Mouse (Mus musculus): ENCODE results near the gene Slc12a8.

Slc12a8 gene

DNA sequence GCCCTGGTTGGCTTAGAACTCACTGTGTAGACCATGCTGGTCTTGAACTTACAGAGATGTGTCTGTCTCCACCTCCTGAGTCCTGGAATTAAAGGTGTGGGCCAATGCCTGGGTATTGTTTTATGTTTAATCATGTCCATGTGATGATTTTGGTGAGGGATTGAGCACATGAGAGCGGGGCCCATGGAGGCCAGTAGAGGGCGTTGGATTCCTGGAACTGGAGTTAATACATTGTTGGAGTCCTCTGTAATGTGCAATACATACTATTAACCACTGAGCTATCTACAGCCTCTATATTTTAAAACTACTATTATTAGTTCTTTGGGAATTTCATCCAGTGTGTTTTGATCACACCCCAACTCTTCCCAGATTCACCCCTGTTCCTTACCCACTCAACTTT lies 27.2 kb downstream of the Slc12a8 start:
- DNase-seq (ENCODE audit: low spot score), result no peak

DNA sequence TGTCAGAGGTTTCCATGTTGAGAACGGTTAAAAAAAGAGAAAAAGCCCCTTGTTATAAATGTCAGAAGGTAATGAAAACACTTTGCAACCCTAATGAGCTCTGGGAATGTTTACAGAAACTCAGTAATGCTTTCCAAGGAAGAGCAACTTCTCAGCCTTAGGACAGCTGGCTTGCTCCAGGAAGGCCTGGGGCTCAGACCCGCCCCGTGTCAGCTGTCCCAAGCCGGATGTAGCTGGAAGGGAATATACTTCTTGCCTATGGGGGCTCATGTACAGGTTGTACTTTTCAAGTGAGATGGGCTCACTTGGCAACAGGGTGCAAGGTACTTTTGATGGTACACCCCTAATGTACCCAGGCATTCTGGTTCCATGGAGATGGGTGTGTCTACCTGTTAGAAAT lies 28.4 kb downstream of the Slc12a8 start:
- DNase-seq (ENCODE audit: low spot score), result no peak

DNA sequence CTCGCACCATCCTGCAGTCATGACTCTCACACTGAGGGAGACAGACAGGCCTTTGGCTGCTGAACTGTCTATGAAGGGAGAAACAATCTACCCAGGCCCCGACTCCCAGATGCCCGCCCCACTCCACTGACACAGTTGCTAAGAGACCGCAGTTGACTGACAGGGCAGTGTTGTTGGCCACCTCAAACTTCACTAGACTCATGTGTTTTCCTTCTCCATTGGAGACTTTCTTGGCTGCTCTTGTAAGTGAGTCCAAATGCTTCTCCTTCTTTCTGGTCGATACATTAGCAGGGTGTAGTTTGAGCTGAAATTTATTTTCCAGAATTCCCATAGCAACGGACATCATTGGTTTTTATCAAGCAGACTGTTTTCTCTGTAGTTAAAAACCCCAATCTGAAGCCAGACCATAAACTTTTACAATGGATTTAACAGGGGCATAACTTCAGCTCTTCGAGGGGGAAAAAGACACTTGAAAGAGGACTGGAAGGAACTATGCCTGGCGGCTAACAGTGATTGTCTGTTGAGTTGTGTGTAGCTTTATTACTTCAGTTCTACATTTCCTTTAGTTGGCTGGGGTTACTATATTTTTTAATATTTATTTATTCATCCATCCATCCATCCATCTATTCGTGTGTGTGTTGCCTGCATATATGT lies 36.7 kb downstream of the Slc12a8 start:
- DNase-seq (ENCODE audit: low spot score), result no peak

DNA sequence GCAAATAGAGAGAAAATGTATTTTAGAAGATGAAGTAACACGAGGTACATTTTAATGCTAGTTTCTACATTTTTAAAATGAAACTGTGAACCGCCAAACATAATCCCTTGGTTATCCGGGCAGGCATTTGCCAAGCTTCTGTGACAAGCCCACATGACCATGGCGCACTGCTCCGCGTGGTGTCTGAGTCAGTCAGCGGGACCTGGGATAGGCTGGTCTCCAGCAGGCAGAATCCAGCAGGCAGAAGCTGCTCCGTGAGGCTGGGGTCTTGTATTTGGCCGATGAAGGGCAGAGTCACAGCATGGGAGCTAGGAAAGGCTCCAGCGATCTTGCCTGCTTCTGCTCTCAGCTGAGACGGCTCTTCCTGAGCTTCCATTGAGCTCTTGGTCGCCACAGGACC lies 41.0 kb downstream of the Slc12a8 start:
- DNase-seq (ENCODE audit: low spot score), result no peak

DNA sequence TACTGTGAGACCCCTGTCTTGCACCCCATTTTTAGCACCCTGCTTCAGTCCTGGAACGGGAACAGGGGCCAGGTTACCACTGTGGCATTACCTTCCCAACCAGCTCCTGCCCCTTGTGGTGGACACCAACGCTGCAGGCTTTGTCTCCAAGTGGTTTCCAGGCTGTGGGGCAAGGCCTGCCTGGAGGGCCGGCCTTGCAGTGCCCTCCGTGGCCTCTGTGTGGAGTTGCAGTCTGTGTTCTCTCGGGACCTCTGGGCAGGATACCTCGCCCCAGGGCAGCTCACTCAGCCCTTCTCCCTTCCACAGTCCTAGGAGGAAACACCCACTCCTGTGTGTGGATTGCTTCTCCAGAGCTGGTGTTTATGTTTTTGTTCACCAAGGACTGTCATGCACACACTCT lies 43.2 kb downstream of the Slc12a8 start:
- DNase-seq (ENCODE audit: low spot score), result peak; percentile 82

DNA sequence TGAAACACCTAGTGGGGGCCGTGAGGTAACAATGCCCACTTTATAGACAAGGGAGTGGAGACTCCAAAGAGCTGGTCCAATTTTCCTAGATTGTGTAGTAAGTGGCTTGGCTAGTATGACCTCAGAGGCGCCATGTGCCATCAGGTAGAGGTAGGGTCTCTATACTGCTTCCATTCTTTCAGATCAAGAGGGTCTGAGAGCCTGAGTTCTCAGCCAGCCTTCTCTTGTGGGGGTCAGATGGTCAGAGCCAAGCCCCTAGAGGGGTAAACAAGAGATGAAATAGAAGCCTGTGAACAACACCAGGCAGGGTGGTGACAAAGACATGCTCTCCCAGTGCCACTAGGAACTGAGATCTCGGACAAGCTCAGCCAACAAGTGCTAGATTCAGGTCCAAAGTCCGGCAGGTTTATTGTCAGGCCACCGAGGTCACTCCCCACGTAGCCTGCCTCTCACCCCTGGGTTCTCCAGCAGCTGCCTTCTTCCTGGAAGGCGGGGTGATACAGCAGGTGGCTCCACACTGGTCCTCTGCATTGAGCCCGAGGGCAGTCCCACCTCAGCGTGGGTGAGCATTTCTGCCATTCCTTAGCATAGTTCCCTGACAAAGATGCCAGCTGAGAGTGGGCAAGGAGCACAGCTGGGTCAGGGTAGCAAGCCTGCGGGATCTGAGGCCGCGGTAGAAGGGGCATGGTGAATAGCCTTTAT lies 44.3 kb downstream of the Slc12a8 start:
- no peak for DNase-seq (ENCODE audit: low spot score)

DNA sequence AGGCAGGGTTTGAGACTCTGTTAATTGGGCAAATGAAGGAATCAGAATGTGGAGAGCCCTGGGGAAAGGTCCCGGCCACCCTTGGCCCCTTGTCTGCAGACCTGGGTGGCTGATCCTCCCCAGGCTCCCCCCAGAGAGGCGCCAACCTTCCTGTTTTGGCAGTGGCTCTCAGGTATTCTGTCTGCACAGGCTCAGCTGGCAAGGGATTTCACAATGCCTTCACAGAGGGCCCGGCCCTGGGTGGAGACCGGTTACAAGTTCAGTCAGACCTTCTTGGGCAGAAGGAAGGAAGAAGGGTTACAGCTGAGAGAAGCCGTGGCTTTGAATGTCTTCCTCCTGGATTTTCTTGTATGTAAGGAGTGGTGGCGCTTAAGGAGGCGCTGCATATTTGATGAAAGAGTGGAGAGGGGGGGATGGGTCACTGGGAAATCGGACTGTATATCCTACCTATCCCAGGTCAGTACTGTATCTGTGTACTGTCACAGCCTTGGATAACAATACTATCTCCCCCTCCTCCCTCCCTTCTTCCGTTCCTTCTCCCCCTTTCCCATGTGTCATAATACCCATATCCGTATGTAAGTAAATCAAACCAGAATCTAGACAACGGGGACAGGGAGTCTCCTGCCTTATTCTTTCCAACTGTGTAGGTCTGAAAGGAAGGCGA lies 45.9 kb downstream of the Slc12a8 start:
- DNase-seq (ENCODE audit: low spot score), result no peak

DNA sequence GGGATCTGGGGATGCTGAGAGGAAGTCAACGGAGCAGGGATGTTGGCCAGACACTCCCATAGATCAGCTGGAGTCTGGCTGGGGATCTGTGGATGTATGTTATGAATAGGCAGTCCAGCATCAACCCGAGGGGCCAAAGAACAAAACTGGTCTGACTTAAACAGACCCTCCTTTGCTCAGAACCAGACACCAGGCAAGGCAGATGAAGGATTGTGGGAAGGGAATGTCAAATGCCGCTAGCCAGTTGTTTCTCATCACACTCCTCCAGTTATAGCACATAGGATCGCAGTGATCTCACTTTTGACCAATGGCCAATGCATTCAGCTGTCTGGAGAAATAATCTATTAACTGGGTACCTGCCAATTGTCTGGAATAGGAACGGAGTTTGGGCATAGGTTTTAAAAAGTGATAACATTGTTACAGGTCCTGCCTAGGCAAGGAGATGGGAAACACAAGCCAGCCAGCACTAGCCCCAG lies 46.4 kb downstream of the Slc12a8 start:
- no peak for DNase-seq (ENCODE audit: low spot score)

DNA sequence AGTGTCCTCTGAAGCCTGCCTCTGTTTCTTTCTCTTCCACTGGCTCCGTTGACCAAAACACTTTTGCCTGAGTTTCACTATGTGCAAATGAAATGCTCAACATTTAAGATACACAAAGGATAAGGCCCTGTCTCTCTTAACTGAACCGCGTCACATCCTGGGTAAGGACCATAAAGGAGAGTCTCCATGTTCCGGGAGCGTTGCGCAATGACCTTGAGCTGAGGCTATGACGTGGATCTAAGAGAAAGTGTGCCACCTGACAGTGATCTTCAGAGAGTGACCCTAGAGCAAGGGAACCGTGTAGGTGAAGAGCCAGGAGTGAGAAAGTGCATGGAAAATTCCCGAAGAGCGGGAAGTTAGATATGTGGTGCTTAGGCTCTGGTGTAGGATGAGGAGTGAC lies 49.3 kb downstream of the Slc12a8 start:
- no peak for DNase-seq (ENCODE audit: low spot score)

DNA sequence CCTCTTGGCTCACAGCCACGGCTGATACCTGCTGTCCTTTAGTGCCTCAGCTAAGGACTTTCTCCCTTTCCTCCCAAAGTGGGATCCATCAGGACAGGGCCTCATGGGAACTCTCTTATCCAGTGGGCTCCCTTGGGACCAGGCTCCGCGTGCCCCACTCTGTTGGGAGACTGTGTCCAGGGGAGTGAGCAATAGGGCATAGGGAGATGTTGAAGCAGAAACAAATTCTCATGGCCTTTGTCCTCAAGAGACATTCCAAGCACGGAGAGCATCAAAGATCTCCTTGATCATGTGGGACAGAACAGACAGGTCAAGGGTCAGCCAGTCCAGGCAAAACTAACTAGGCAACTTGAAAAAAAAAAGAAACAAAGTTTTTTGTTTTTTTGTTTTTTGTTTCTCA lies 50.6 kb downstream of the Slc12a8 start:
- DNase-seq (ENCODE audit: low spot score), result no peak

DNA sequence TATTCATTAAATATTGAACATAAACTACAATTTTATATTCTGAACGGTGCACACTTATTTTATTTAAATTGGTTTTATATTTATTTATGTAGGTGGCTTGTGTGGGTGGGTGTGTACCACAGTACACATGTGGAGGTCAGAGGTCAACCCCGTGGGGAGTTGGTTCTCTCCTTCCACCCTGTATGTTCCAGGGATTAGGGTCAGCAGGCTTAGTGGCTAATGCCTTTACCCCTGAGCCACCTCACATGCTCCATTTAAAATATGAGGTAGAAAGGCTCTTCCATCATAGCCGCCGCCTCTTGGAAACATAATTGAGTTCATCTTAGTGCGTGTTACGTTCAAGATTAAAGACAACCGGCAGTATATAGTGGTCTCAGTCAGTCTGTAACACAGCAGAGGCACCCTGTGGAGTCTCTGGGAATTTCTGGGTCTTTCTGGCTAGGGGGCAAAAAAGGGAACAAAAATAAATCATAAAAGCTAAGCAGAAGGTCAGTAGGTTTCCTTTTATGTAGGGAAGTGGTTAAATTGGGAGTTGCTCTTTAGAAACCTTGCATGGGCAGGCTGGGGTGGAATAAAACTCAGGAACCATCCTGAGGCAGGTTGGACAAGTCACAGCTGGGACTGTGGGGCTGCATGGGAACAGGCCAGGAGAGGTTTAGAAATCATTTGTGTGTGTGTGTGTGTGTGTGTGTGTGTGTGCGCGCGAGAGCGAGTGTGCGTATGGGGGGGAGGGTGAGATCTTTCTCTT lies 51.3 kb downstream of the Slc12a8 start:
- no peak for DNase-seq (ENCODE audit: low spot score)

DNA sequence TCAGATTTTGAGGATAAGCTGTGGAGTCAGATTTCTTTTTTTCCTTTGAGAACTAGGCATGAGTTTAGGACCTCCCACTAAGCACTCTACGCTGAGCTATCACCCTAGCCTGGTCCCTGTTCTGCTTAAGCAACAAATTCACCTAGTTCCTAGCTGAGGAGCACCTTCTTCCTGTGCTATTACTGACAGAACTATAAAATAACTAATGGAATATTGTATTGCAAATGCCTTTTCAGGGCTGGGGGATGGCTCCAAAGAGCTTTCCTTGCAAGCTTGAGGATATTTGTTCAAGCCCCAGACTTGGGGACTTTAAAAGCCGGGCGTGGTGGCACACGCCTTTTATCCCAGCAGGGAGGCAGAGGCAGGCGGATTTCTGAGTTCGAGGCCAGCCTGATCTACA lies 55.5 kb downstream of the Slc12a8 start:
- no peak for DNase-seq (ENCODE audit: low spot score)

DNA sequence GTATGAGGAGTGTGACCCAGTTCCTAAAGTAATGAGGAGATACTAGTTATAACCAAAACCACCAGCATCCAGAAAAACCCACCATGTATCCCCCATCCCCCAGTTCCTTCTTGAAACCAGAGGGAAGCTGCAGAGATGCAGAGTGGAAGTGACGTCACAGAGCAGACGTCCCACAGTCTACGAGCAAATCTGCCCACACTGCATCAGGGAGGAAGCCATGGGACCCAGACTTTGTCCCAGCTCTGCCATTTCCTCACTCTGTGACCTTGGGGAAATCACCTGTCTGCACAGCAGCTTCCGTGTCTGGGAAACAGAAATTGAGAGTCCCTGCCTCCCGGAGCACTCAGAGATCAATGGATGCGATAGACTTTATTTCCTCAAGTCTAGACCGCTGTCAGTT lies 56.6 kb downstream of the Slc12a8 start:
- DNase-seq (ENCODE audit: low spot score), result no peak

DNA sequence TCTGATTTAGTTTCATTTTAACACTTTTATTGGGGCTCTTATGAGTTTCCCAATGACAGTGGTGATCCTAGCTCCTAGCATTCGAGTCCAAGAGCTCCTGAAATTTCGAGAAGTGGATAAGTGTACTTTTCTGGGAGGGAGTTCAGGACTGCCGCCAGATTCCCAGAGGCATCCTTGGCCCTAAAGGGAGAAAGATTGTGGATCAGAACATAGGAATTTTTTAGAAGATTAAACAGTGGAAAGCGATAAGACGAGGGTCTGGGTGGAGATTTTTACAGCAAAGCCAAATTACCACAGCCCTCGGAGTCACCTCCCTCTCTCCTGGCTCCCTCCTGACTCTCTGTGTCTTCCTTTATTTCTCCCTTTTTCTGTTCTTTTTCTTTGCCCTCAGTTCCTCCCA lies 58.6 kb downstream of the Slc12a8 start:
- DNase-seq (ENCODE audit: low spot score), result peak; percentile 28

DNA sequence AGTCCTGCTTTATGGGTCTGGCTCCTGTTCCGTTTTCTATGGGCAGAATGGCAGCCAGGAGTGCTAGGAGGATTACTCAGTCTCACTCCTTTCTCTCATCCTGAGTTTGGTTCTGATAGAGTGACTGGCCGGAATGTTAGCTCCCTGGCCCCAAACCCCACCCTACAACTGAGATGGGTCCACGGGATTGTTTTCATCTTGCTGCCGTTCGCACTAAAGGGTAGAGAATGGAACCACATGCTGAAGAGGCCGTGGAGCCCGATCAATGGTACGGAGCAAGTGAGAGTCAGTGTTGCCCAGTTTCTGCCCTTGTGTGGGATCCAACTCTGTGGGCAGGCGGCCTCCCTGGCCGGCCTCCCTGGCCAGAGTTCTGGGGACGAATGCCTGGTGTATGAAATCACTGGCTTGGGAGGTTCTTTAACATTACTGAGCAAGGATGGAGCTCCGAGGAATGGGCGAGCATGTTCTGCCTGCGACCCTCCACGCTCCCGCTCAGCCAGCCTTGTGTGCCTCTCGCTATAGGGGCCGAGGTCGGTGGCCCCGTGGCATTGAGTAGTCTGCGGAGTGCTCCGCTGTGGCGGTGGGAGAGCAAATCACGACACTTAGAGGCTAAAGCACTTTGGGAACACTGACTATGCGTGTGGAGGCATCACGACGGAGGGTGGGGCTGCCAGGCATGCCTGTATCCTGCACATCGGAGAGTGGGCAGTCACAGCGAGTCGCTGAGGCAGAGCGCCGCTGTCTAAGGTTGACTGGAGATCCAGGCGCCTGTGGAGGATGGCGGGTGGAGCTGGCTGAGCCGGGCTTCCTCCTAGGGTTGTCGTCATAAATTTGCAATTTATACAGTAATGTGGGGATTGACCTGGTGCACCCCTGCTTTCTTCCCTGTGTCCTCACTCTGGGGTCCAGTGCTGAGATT lies 59.4 kb downstream of the Slc12a8 start:
- peak; percentile 51 for DNase-seq (ENCODE audit: low spot score)

DNA sequence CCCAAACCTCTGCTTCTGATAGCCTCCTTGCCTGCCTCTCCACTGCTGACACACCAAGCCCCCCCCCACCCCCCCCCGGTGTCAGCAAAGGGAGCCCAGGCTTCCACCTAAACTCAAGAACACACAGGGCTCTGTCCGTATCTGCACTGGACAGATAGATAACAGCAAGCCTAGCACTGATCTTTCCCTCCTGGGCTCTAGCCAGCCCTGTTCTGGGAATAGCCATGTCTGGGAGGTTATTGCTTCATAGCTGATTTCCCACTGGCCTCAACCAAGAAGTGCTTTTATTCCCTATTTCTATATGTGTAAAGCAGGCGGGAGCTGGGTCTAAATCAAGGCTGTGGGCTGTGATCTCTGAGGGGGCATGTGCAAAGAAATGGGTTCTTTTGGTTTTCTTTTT lies 61.3 kb downstream of the Slc12a8 start:
- DNase-seq (ENCODE audit: low spot score), result peak; percentile 25

DNA sequence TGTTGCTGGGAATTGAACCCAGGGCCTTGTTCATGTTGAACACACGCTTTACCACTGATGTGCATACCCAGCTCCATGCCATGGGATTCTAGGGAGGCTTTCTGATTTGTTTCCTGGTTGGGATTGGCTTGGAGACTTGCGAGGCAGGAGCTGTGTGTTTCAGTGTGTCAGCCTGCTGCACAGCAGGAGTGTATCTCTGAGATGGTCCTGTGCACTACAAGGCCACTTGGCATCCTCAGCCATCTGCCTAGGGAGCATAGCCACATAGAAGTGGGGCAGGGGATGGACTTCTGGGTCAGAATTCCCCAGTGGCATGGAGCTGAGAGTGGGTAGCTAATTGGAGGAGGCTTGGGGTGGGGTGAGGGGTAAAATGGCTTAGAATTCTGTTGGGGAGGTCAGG lies 63.2 kb downstream of the Slc12a8 start:
- no peak for DNase-seq (ENCODE audit: low spot score)

DNA sequence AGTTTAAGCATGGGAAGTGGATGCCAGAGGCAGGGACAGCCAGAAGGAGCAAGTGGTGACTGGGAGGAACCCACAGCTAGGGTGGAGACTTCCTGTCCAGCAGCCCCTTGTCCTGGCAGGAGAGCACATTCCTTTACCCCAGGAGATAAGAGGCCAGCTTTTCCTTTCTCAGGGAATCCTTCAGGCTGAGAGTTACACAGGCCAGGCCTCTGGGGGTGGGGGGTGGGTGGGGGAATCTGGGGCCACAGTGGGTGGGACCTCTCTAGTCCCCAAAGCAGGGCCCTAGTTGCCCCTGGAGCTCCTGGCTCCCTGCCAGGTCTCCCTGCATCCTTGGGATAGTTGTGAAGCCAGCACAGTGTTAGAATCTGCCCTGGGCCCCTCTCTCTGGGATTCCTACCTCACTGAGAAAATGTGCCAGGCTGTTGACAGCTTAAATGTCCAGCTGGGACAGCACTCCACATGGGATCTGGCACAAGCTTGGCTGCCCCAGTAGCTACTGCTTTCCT lies 63.7 kb downstream of the Slc12a8 start:
- DNase-seq (ENCODE audit: low spot score), result peak; percentile 23

DNA sequence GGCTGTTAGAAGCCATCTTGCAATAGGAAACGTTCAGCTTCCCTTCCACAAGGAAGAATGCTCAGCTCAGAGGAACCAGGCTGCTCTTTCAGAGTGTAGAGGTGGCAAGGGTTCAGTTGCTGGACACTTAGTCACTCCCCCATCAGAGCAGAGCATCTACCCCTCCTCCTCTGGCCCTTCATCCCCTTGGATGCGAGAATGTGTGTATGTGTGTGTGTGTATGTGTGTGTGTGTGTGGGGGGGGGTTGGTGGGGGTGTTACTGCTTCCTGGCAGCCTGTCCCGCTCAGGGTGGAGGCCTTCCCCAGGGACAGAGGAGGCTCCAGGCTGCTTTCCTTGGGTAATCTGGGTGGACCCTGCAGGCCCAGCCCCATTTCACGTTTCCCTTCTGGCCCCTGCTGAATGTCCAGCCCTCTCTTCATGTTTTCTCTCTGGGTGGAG lies 64.6 kb downstream of the Slc12a8 start:
- peak; percentile 44 for DNase-seq (ENCODE audit: low spot score)

DNA sequence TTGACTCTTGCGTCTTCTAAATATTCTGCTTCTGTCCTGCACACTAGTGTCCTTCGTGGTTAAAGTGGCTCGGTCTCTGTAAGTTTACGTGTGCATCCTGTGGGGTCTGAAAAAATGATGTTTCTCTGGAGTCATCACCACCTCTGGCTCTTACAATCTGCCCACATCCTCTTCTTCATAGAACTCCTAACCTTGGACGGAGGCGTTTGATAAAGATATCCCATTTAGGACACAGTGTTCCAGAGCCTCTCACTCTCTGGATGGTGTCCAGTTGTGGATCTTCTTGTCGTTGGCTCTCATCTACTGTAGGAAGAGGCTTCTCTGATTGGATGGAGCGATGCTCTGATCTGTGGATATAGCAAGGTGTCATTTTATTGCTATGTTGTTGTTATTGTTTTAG lies 65.4 kb downstream of the Slc12a8 start:
- peak; percentile 19 for DNase-seq (ENCODE audit: low spot score)

DNA sequence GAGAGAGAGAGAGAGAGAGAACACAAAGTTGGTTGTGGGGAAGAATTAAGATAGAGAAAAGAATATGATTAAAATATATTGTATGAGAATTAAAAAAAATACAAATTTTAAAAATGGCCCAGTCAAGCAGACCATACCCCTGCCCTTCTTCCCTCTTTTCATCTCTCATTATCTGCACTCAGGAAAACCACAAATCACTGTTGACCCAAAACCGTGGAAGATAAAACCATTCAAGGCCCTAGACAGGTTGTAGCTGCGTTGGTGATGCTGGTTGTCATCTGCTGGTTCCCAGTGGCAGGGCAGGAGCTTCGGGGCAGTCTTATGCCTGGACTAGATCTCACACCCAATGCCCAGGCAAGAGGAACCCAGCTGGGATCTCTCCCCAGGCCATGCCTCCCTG lies 66.2 kb downstream of the Slc12a8 start:
- no peak for DNase-seq (ENCODE audit: low spot score)

Measured in ovary, adult 18-20 months (tissue).